Comparison of ENCODE assay signal across 16 mouse cellular contexts in genomic region chr11:58247294-58247693, GRCm38 (mm10). TPM values are rescaled to one million over a fixed set of nuclear protein-coding genes. Genes with fewer than 3 reads are reported as not detected.
DNase-seq lines count a peak whose midpoint lies in the region.
"Had no signal": no experiment of that assay in that cellular context is flagged by ENCODE, and none has a peak within 500 bp of the region (broad histone marks: within the 10 kb centered on the region; RNA-seq: fewer than 3 reads in every experiment).

No protein-coding gene starts in this region.

- DNase-seq in cerebellum, postnatal 10 days, result peak; percentile 24 to 33
- DNase-seq in cerebellum, postnatal 25 days, result no peak
- peak; percentile 32 for DNase-seq in retina, postnatal 1 day
- no peak for DNase-seq in retina, embryonic 14.5 days (ENCODE audit: low spot score)
- peak; percentile 18 to 48 for DNase-seq in heart, postnatal 36 days
- no peak for DNase-seq in neural tube, embryonic 10.5 days (ENCODE audit: extremely low spot score, low spot score)
- DNase-seq in B cell, adult 2 months, result no peak
- no peak for DNase-seq in frontal cortex, adult 2 months (ENCODE audit: extremely low spot score in 1 of 2, low spot score in 1 of 2)
- DNase-seq: adrenal gland, adult 8-10 months; kidney, adult 18-20 months had no signal

- intact Hi-C loops in heart, postnatal 36 days (cut with DNase I), result no loop called here

RNA-seq across cellular contexts. Expression of gene 4930438A08Rik, which starts 27.3 kb away (rescaled TPM):
- not detected for total RNA-seq in heart, postnatal 36 days (2021)
- not detected in 2 replicates for polyA plus RNA-seq in frontal cortex, adult 2 months (2012; rRNA removed)
- total RNA-seq: adrenal gland, adult 8-10 months; gastrocnemius, postnatal 4 days; layer of hippocampus, adult 18-20 months; left cerebral cortex, postnatal 10 days had no signal
- polyA plus RNA-seq: erythroblast, embryonic 14.5 days; hindbrain, embryonic 14.5 days; neural tube, embryonic 15.5 days had no signal

RNA-seq across cellular contexts. Expression of gene Irgm2, which starts 47.9 kb away (rescaled TPM):
- 10 to 100 TPM; 10.9 to 13.7 TPM for total RNA-seq in heart, postnatal 36 days (2021)
- polyA plus RNA-seq in frontal cortex, adult 2 months (2012; rRNA removed), result 5.0 and 5.1 TPM in 2 replicates

RNA-seq across cellular contexts. Expression of gene Igtp, which starts 47.9 kb away (rescaled TPM):
- 1 to 10 TPM; 8.7 to 9.2 TPM for total RNA-seq in heart, postnatal 36 days (2021)
- polyA plus RNA-seq in frontal cortex, adult 2 months (2012; rRNA removed), result 6.8 and 7.1 TPM in 2 replicates

RNA-seq across cellular contexts. Expression of gene Zfp692, which starts 59.6 kb away (rescaled TPM):
- total RNA-seq in heart, postnatal 36 days (2021), result 1 to 10 TPM; 3.1 to 4.0 TPM
- 59.6 and 63.7 TPM in 2 replicates for polyA plus RNA-seq in frontal cortex, adult 2 months (2012; rRNA removed)

Comparison
In these comparisons a context has a peak if more than half of its experiments do, and no peak if none do; other contexts are left out.
1. DNase-seq: peak in cerebellum, postnatal 10 days (2 of 2), retina, postnatal 1 day (single experiment) and heart, postnatal 36 days (2 of 2); none in cerebellum, postnatal 25 days (0 of 2), retina, embryonic 14.5 days (single experiment), neural tube, embryonic 10.5 days (single experiment), B cell, adult 2 months (0 of 2) and frontal cortex, adult 2 months (0 of 2).